Mouse (Mus musculus): ENCODE measurements around the gene Rps16. TPM values are rescaled to one million over a fixed set of nuclear protein-coding genes. Genes with fewer than 3 reads are reported as not detected.

Rps16 gene
- total and polyA plus RNA-seq, 3 experiments, result 411 to 556 (median 496) TPM

- H3K4me3 ChIP-seq, result peak overlapping the region; percentile 88
- peak; percentile 58 to 75 for DNase-seq
- WGBS, result 12% methylated on average over 18 of the region's 18 CpGs
- H3K9ac ChIP-seq (ENCODE audit: low read depth, low read length), result peak overlapping the region; percentile 97
- peak overlapping the region; percentile 93 for H3K27ac ChIP-seq
- intact Hi-C loops (cut with DNase I), result no loop called here
- TF ChIP-seq EP300 (IDR thresholded peaks at IDR 0.05; ENCODE audit: insufficient read depth, low read depth, low read length) (no peak), CTCF (IDR thresholded peaks at IDR 0.05) (no peak), POLR2A (IDR thresholded peaks at IDR 0.05; ENCODE audit: insufficient read depth, low read depth, low read length) (no peak)
- H3K79me2 ChIP-seq (replicated peaks; ENCODE audit: control insufficient read depth, insufficient read depth, low read length), result no peaks in the 10 kb centered on the region; the same call in 1 of the 2 replicates
- no peaks in the 10 kb centered on the region for H3K27me3 ChIP-seq (ENCODE audit: control insufficient read depth, insufficient read depth, low read length)
- peaks cover 9% of the 10 kb centered on the region for H3K4me1 ChIP-seq (ENCODE audit: control insufficient read depth, insufficient read depth, low read length)
- peaks cover 5% of the 10 kb centered on the region; the same call in 1 of the 2 replicates for H3K36me3 ChIP-seq (ENCODE audit: control insufficient read depth, insufficient read depth, low read length)
Measured at GRCm38 (mm10) chr7:28377190-28378065, 27.0 kb downstream of the Rps16 start.

DNA sequence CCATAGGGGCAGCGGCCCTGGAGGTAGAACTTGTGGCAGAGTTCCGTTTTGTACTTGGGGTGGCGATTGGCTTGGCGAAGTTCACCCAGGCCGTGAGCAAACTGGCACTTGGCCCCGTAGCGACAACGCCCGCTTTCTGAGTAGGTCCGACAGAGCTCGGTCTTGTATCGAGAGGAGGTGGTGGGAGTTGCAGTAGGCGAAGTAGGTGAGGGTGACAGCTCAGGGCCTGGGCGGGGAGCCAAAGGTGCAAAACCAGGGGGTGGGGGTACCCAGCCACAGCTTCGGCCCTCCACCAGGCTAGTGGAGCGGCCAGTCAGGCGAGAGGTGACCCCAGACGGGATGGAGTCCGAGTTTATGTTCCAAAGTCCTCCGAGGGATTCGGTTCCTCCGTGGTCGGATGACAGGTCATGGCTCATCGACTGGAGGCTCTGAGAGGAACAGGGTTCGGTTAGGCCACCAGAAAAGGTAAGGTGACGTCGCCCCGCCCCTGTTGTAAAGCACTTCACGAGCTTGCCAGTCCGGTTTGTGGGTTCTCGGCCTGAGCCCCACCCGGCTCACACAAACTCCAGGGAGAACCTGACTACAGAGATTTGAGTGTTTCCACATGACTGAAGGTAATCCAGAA lies 27.7 kb downstream of the Rps16 start:
- H3K27ac ChIP-seq, result peak overlapping the region; percentile 93
- no peaks in the 10 kb centered on the region for H3K27me3 ChIP-seq (ENCODE audit: control insufficient read depth, insufficient read depth, low read length)
- TF ChIP-seq CTCF (IDR thresholded peaks at IDR 0.05) (no peak), POLR2A (IDR thresholded peaks at IDR 0.05; ENCODE audit: insufficient read depth, low read depth, low read length) (peak; percentile 44), EP300 (IDR thresholded peaks at IDR 0.05; ENCODE audit: insufficient read depth, low read depth, low read length) (0 out of 2 replicates have a peak, but pooled peaks have one; percentile 2)
- peak overlapping the region; percentile 97 for H3K9ac ChIP-seq (ENCODE audit: low read depth, low read length)
- peaks cover 16% of the 10 kb centered on the region for H3K4me1 ChIP-seq (ENCODE audit: control insufficient read depth, insufficient read depth, low read length)
- H3K36me3 ChIP-seq (ENCODE audit: control insufficient read depth, insufficient read depth, low read length), result peaks cover 5% of the 10 kb centered on the region; the same call in 1 of the 2 replicates
- H3K4me3 ChIP-seq, result peak overlapping the region; percentile 88
- no peaks in the 10 kb centered on the region; the same call in 1 of the 2 replicates for H3K79me2 ChIP-seq (replicated peaks; ENCODE audit: control insufficient read depth, insufficient read depth, low read length)
- DNase-seq, result peak; percentile 82
- intact Hi-C loops (cut with DNase I), result no loop called here
- WGBS, result 1% methylated on average over 32 of the region's 32 CpGs

DNA sequence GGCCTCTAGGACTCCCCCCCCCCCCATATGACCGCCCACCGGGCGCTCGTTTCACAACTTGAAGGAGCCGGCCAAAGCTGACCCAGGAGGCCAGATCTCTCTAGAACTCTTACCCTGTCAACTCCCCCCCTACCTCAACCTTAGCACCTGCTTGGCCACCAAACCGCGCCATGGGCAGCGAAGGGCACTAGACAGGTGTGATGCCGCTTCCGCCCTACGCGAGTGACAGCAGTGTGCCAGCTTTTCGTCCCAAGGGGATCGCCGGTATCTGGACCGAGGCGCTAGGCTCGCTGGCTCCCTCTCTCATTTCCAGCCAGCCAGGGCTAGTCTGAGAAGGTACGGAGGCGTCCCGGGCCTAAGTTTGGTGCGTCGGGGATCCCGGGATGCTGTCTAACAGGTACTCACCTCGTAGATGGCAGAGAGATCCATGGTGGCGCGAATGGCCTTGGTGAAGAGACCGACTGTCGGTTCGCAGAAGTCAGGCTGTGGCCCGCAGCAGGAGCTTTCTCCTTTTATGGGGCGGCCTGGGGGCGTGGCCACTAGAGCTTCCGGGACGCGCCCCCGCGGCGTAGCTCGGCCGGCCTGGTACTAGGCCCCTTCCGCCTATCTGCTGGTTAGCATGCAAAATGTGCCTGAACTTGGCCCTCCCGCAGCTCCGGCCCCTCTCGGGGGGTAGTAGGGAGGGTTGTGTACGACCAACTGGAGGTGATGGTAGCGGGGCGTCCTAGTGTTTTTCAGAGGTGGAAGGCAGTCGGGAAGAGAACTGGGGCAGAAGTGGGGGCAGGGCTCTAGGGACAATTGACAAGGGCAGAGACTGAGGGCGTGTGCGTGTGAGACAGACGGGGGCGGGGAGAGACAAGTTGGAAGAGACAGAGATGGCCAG lies 28.6 kb downstream of the Rps16 start:
- H3K27me3 ChIP-seq (ENCODE audit: control insufficient read depth, insufficient read depth, low read length), result no peaks in the 10 kb centered on the region
- peaks cover 21% of the 10 kb centered on the region for H3K4me1 ChIP-seq (ENCODE audit: control insufficient read depth, insufficient read depth, low read length)
- under 1% methylated on average over 53 of the region's 53 CpGs for WGBS
- H3K4me3 ChIP-seq, result peak overlapping the region; percentile 88
- peak overlapping the region; percentile 93 for H3K27ac ChIP-seq
- intact Hi-C loops (cut with DNase I), result no loop called here
- peak overlapping the region; percentile 97 for H3K9ac ChIP-seq (ENCODE audit: low read depth, low read length)
- TF ChIP-seq EP300 (IDR thresholded peaks at IDR 0.05; ENCODE audit: insufficient read depth, low read depth, low read length) (0 out of 2 replicates have a peak, but pooled peaks have one; percentile 29), CTCF (IDR thresholded peaks at IDR 0.05) (no peak), POLR2A (IDR thresholded peaks at IDR 0.05; ENCODE audit: insufficient read depth, low read depth, low read length) (peak; percentile 100)
- no peaks in the 10 kb centered on the region; the same call in 1 of the 2 replicates for H3K79me2 ChIP-seq (replicated peaks; ENCODE audit: control insufficient read depth, insufficient read depth, low read length)
- H3K36me3 ChIP-seq (ENCODE audit: control insufficient read depth, insufficient read depth, low read length), result peaks cover 5% of the 10 kb centered on the region; the same call in 1 of the 2 replicates
- peak; percentile 98 for DNase-seq

DNA sequence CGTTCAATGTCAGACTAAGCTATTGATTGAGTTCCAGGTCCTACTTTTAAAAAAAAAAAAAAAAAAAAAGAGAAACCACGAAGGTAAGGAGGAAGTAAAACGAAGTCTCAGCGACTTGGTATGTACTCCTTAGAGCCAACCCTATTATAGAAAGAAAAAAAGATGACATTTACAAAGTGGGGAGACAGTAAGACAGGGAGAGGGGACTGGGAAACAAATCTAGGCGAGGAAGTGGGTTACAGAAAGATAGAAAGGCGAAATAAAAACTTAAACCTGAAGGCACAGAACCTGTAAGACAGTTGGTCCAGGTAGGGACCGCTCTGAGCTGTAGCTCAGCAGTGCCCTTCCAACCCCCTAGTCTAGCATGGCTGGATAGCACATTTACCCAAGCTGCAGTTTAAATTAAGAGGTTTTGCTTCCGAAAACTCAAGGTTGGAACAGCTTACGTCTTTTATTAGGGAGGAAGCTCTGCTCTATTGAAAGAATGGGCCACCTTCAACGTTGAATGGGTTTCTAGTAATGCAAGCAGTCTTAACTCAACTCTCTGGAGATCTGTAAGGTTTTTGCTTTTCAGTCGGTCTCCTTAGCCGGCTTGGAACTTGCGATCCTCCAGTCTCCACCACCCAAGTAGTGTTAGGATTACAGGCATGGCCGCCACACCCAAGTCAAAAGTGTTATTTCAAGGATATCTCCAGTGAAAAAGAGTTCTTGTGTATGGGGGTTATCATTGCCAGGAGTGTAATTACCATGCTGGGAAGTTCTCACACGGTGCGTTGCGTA lies 30.0 kb downstream of the Rps16 start, which contains the start of gene Zfp36:
TSS of gene Zfp36 (minus strand) at position 17 of the 780 bp plus-strand sequence.
- peaks cover 5% of the 10 kb centered on the region; the same call in 1 of the 2 replicates for H3K36me3 ChIP-seq (ENCODE audit: control insufficient read depth, insufficient read depth, low read length)
- DNase-seq, result no peak
- H3K79me2 ChIP-seq (replicated peaks; ENCODE audit: control insufficient read depth, insufficient read depth, low read length), result no peaks in the 10 kb centered on the region; the same call in 1 of the 2 replicates
- no peaks in the 10 kb centered on the region for H3K27me3 ChIP-seq (ENCODE audit: control insufficient read depth, insufficient read depth, low read length)
- intact Hi-C loops (cut with DNase I), result loop anchor here (5.0 kb wide), 1 partner anchor 432 kb away; no protein-coding TSS in a partner anchor
- H3K27ac ChIP-seq, result peak within 1 kb of the TSS; percentile 93
- peak within 1 kb of the TSS; percentile 88 for H3K4me3 ChIP-seq
- peaks cover 19% of the 10 kb centered on the region for H3K4me1 ChIP-seq (ENCODE audit: control insufficient read depth, insufficient read depth, low read length)
- 33% methylated on average over 17 of the region's 17 CpGs for WGBS
- H3K9ac ChIP-seq (ENCODE audit: low read depth, low read length), result peak within 1 kb of the TSS; percentile 97
- TF ChIP-seq POLR2A (IDR thresholded peaks at IDR 0.05; ENCODE audit: insufficient read depth, low read depth, low read length) (no peak), CTCF (IDR thresholded peaks at IDR 0.05) (no peak), EP300 (IDR thresholded peaks at IDR 0.05; ENCODE audit: insufficient read depth, low read depth, low read length) (no peak)

All from heart, adult 2 months (tissue).